Mouse (Mus musculus) right cerebral cortex, adult 2 months (tissue): ENCODE measurements around the gene Taar8b.
"Not testable (repeated sequence)": the region's sequence is repeated elsewhere in the genome, so short reads cannot be mapped to it uniquely, and the experiment has no call there.

ENCODE experiments used
- DNase-seq, 2 experiments: peaks; one replicate each; pipeline ENCODE4 v3.0.0; 2021 to 2022; ENCODE audit warnings: low spot score in 2 of 2

Gene Taar8b

GRCm38 (mm10) chr10:24092194-24092593 lies at the start of gene Taar8b:
Gene Taar8b (minus strand): TSS chr10:24092294.
- DNase-seq = no peak

GRCm38 (mm10) chr10:24138623-24139261 lies 46.6 kb upstream of the Taar8b start:
- no peak for DNase-seq

GRCm38 (mm10) chr10:24134071-24134645 lies 42.1 kb upstream of the Taar8b start:
- DNase-seq = no peak

- no peak for DNase-seq
Observed at GRCm38 (mm10) chr10:24133132-24133531, 41.0 kb upstream of the Taar8b start.

GRCm38 (mm10) chr10:24132273-24132672 lies 40.2 kb upstream of the Taar8b start:
- DNase-seq = no peak

- peak; percentile 53 to 68 for DNase-seq
Observed at GRCm38 (mm10) chr10:24131451-24132262, 39.6 kb upstream of the Taar8b start.

- DNase-seq = peak; percentile 14 to 48
Observed at GRCm38 (mm10) chr10:24111116-24111778, 19.2 kb upstream of the Taar8b start.

GRCm38 (mm10) chr10:24109434-24109833 lies 17.3 kb upstream of the Taar8b start, which contains the start of gene Taar9:
Gene Taar9 (minus strand): TSS chr10:24109534.
- not testable (repeated sequence) for DNase-seq

- DNase-seq = no peak
Observed at GRCm38 (mm10) chr10:24108236-24108635, 16.1 kb upstream of the Taar8b start.

GRCm38 (mm10) chr10:24107747-24108146 lies 15.7 kb upstream of the Taar8b start:
- DNase-seq = no peak

- not testable (repeated sequence) for DNase-seq
Observed at GRCm38 (mm10) chr10:24103299-24103698, 11.2 kb upstream of the Taar8b start.

GRCm38 (mm10) chr10:24101812-24102211 lies 9.7 kb upstream of the Taar8b start, which contains the start of gene Taar8c:
Gene Taar8c (minus strand): TSS chr10:24101912.
- not testable (repeated sequence) for DNase-seq

GRCm38 (mm10) chr10:24097010-24097409 lies 4.9 kb upstream of the Taar8b start:
- not testable (repeated sequence) for DNase-seq

- no peak for DNase-seq
Observed at GRCm38 (mm10) chr10:24087168-24087567, 4.9 kb downstream of the Taar8b start.

- DNase-seq = no peak
Observed at GRCm38 (mm10) chr10:24086555-24086954, 5.5 kb downstream of the Taar8b start.

GRCm38 (mm10) chr10:24085936-24086335 lies 6.2 kb downstream of the Taar8b start:
- DNase-seq = no peak

GRCm38 (mm10) chr10:24080166-24080565 lies 11.9 kb downstream of the Taar8b start:
- peak; percentile 62 to 64 for DNase-seq

GRCm38 (mm10) chr10:24076200-24076599 lies 15.9 kb downstream of the Taar8b start, which contains the start of gene Taar8a:
Gene Taar8a (plus strand): TSS chr10:24076500.
- not testable (repeated sequence) for DNase-seq

- DNase-seq = not testable (repeated sequence)
Observed at GRCm38 (mm10) chr10:24074751-24075150, 17.3 kb downstream of the Taar8b start.

GRCm38 (mm10) chr10:24058986-24059385 lies 33.1 kb downstream of the Taar8b start:
- DNase-seq = no peak

GRCm38 (mm10) chr10:24052039-24052438 lies 40.1 kb downstream of the Taar8b start:
- DNase-seq = no peak

- no peak for DNase-seq
Observed at GRCm38 (mm10) chr10:24049210-24049609, 42.9 kb downstream of the Taar8b start, which contains the start of gene Taar7f. Gene Taar7f (plus strand): TSS chr10:24049510.
